Mouse (Mus musculus): ENCODE results near the gene Acaa1b.

The Acaa1b gene

GRCm38 (mm10) chr9:119143372-119143771, 13.5 kb downstream of the Acaa1b start:
- no peak for DNase-seq (ENCODE audit: low read depth)

DNA sequence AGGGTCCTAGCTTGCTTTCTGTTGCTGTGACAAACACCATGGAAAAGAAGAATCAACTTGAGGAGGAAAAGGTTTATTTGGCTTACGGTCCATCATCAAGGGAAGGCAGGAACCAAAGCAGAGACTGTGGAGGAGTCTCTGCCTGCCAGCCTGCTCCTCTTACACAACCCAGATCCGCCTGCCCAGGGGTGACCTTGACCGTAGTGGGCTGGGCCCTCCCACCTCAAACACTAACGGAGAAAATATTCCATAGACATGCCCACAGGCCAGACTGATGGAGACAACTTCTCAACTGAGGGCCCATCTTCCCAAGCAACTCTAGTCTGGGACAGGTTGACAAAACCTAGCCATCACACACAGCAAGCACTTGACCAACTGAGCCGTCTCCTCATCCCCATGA, 14.8 kb downstream of the Acaa1b start:
- no peak for DNase-seq (ENCODE audit: low read depth)

GRCm38 (mm10) chr9:119138836-119139235, 18.1 kb downstream of the Acaa1b start:
- no peak for DNase-seq (ENCODE audit: low read depth)

- DNase-seq (ENCODE audit: low read depth): no peak
Observed at GRCm38 (mm10) chr9:119130692-119131091, 26.2 kb downstream of the Acaa1b start.

- no peak for DNase-seq (ENCODE audit: low read depth)
Observed at GRCm38 (mm10) chr9:119128436-119129181, 28.3 kb downstream of the Acaa1b start.

GRCm38 (mm10) chr9:119122596-119123369, 34.1 kb downstream of the Acaa1b start:
- no peak for DNase-seq (ENCODE audit: low read depth)

GRCm38 (mm10) chr9:119120168-119120560, 36.7 kb downstream of the Acaa1b start:
- no peak for DNase-seq (ENCODE audit: low read depth)

- DNase-seq (ENCODE audit: low read depth): no peak
Observed at GRCm38 (mm10) chr9:119119409-119120167, 37.3 kb downstream of the Acaa1b start.

DNA sequence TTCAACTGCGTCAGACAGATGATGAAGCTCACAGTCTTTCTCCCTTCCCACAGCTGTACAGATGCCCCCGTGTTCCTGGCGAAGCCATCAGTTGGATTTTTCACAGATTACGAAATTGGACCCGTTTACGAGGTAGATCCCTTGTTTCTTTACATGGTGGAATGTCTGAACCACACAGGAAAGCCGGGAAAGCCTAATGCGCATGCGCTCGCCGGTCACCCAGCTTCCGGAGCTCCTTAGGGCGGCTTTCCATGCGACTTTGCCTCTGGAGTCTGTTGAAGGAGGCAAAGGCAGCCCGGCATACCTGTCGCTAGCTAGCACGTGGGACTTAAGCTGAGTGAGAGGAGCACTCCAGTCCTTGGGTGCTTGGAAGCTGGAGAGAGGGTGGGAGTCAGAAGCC, 42.0 kb downstream of the Acaa1b start:
- DNase-seq (ENCODE audit: low read depth): no peak

- no peak for DNase-seq (ENCODE audit: low read depth)
Observed at GRCm38 (mm10) chr9:119110640-119111039, 46.3 kb downstream of the Acaa1b start.

DNA sequence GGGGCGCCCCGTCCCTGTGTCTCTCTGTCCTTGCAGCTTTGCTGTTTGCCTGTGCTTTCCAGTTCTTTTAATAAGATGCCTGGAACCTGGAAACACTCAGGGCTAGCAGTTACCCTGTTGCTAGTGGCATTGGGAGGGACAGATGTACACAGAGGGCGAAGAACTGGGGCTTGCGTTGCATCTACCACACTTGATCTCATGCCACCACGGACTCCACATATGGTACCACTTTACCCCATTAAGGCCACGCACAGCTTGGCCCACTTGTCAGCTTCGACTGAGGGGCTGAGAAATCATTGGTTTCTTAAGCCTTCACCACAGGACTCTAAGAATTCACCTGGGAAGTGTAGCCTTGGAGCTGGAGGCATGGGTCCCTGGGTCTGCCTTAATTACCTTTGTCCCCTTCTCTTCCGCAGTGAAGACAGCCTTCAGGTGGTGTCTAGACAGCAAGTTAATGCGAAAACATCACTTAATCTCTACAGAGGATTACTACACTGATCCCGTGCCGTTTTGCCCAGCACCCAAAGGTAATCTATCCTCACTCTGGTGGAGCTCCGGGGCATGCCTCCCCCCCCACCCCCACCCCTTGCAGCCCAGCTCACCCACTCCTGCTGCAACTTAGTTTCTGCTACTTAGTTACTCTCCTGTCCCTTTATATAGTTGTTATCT, 47.1 kb downstream of the Acaa1b start:
- no peak for DNase-seq (ENCODE audit: low read depth)

DNA sequence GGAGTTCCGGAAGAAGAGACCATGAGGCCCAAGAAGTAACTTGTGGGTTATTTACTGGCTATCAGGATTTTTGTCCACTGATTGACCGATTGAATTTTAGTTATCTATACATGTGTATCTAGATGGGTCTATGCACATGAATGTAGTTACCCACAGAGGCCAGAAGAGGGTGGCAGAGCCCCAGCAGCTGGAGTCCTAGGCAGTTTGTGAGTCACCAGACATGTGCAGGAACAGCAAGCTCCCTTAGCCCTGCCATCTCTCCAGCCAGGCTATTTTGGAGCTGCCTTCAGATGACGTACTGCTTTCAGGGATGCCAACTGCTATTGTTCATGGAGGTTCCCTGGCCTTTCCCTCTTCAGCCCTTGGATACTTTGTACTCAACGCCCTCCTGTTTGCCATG, 49.3 kb downstream of the Acaa1b start:
- no peak for DNase-seq (ENCODE audit: low read depth)

GRCm38 (mm10) chr9:119102783-119103113, 54.1 kb downstream of the Acaa1b start:
- DNase-seq (ENCODE audit: low read depth): no peak

DNA sequence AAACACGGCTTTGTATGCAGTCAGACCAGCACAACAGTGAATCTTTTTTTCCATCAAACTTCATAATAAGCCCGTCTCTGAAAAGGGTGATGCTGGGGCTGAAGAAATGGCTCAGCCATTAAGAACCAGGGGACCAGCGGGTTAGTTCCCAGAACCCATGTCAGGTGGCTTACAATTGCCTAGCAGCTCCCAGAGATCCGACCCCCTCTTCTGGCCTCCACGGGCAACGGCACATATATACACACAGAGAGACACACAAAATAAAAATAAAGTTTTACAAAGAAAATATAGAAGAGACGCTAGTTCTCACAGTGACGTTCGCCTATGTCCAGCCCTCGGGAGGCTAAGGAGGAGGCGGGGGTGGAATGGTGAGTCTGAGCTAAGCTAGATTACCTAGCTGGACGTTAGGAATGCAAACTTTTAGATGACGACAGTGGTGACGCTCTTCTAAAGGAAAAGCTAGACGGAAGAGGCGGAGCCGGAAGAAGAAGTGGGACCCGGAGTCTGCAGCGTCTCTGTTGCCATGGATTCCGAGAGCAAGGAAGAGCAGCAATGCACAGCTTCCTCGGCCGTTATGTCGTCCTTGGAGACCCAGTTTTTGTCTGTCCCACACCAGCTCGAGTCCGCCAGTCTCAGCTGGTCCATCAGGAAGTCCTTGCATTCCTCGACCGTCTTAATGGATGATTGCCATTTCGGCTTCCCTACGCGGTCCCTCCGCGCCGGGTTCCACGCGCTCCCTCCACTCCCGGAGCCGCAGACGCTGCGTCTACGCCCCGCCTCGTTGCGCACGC, 54.7 kb downstream of the Acaa1b start, which contains the start of gene Dlec1:
TSS of gene Dlec1 (plus strand) at position 487 of the 791 bp plus-strand sequence.
- DNase-seq (ENCODE audit: low read depth): peak; percentile 51

DNA sequence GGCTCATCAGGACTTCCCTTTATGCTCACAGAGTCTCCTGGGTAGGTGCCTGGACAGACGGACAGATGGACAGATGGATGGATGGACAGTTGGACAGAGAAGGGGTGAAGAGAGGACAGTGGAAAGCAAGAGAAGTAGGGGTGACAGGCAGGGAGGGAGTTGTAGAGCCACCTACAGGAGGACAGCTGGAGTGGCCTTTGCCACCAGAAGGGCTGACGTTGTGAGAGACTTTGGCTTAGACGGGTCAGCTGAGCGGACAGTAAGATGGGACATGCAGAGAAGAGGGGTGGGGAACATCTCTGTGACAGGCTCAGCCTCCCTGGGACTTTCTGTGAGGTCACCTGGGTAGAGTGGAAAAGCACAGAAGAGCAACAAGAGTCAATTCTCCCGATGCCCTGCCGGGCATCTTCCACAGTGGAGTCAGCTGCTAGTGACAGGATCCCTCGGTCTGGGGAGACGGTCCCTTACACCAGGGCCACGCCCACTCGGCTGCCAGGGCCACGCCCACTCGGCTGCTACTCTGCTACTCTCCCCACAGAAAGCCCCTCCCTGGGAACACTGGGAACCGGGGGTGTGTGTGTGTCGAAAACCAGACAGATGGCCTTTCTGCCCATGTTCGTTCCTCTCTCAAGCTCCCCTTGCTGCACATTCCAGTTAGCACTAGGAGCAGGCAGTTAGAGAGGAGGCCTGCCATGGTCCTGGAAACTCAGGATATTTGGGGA, 56.6 kb downstream of the Acaa1b start:
- no peak for DNase-seq (ENCODE audit: low read depth)
